Mouse (Mus musculus): ENCODE data around the gene Prkar1b. TPM values are rescaled to one million over a fixed set of nuclear protein-coding genes. Genes with fewer than 3 reads are reported as not detected.

Prkar1b gene
- polyA plus RNA-seq, 1 experiment from 2014 or later: 3.9 TPM

- Histone ChIP-seq H3K36me3 (no peaks in the 10 kb centered on the region), H3K4me1 (no peaks in the 10 kb centered on the region), H3K9ac (no peak overlapping the region), H3K9me3 (replicated peaks) (no peaks in the 10 kb centered on the region), H3K27me3 (replicated peaks) (no peaks in the 10 kb centered on the region), H3K27ac (no peak overlapping the region), H3K4me3 (no peak overlapping the region), H3K4me2 (no peak overlapping the region)
- ATAC-seq: no peak
- WGBS (ENCODE audit: insufficient replicate concordance): 52% methylated on average over 4 of the region's 4 CpGs
Measured at GRCm38 (mm10) chr5:139043546-139043945, 106.3 kb downstream of the Prkar1b start.

- Histone ChIP-seq H3K4me1 (no peaks in the 10 kb centered on the region), H3K27ac (no peak overlapping the region), H3K9ac (no peak overlapping the region), H3K36me3 (no peaks in the 10 kb centered on the region), H3K27me3 (replicated peaks) (no peaks in the 10 kb centered on the region), H3K4me3 (no peak overlapping the region), H3K9me3 (replicated peaks) (no peaks in the 10 kb centered on the region), H3K4me2 (no peak overlapping the region)
- WGBS (ENCODE audit: insufficient replicate concordance): 42% methylated on average over 12 of the region's 12 CpGs
- no peak for ATAC-seq
Measured at GRCm38 (mm10) chr5:139042299-139042698, 107.5 kb downstream of the Prkar1b start.

- Histone ChIP-seq H3K9me3 (replicated peaks) (no peaks in the 10 kb centered on the region), H3K4me2 (no peak overlapping the region), H3K4me3 (no peak overlapping the region), H3K36me3 (no peaks in the 10 kb centered on the region), H3K27ac (no peak overlapping the region), H3K4me1 (0 out of 2 replicates have a peak, but pooled peaks cover 4% of the 10 kb centered on the region), H3K9ac (no peak overlapping the region), H3K27me3 (replicated peaks) (no peaks in the 10 kb centered on the region)
- ATAC-seq: no peak
- WGBS (ENCODE audit: insufficient replicate concordance): 66% methylated on average over 2 of the region's 2 CpGs
Measured at GRCm38 (mm10) chr5:139035171-139035570, 114.6 kb downstream of the Prkar1b start.

- no peak for ATAC-seq
- 37% methylated on average over 6 of the region's 6 CpGs for WGBS (ENCODE audit: insufficient replicate concordance)
- Histone ChIP-seq H3K4me2 (no peak overlapping the region), H3K27ac (no peak overlapping the region), H3K36me3 (no peaks in the 10 kb centered on the region), H3K9ac (no peak overlapping the region), H3K9me3 (replicated peaks) (no peaks in the 10 kb centered on the region), H3K4me3 (no peak overlapping the region), H3K4me1 (0 out of 2 replicates have a peak, but pooled peaks cover 4% of the 10 kb centered on the region), H3K27me3 (replicated peaks) (no peaks in the 10 kb centered on the region)
Measured at GRCm38 (mm10) chr5:139034746-139035145, 115.1 kb downstream of the Prkar1b start.

- no peak for ATAC-seq
- Histone ChIP-seq H3K9me3 (replicated peaks) (no peaks in the 10 kb centered on the region), H3K4me3 (no peak overlapping the region), H3K36me3 (no peaks in the 10 kb centered on the region), H3K4me2 (no peak overlapping the region), H3K27ac (no peak overlapping the region), H3K9ac (no peak overlapping the region), H3K4me1 (0 out of 2 replicates have a peak, but pooled peaks cover 4% of the 10 kb centered on the region), H3K27me3 (replicated peaks) (no peaks in the 10 kb centered on the region)
- 55% methylated on average over 14 of the region's 14 CpGs for WGBS (ENCODE audit: insufficient replicate concordance)
Measured at GRCm38 (mm10) chr5:139033406-139034317, 116.1 kb downstream of the Prkar1b start.

GRCm38 (mm10) chr5:139027603-139028002, 122.2 kb downstream of the Prkar1b start:
- WGBS (ENCODE audit: insufficient replicate concordance): 66% methylated on average over 15 of the region's 15 CpGs
- Histone ChIP-seq H3K27me3 (replicated peaks) (no peaks in the 10 kb centered on the region), H3K36me3 (no peaks in the 10 kb centered on the region), H3K4me1 (peaks cover 4% of the 10 kb centered on the region; the same call in 1 of the 2 replicates), H3K27ac (no peak overlapping the region), H3K4me2 (no peak overlapping the region), H3K9ac (no peak overlapping the region), H3K4me3 (no peak overlapping the region), H3K9me3 (replicated peaks) (no peaks in the 10 kb centered on the region)
- no peak for ATAC-seq

- ATAC-seq: no peak
- H3K4me2 ChIP-seq: no peak overlapping the region
- WGBS (ENCODE audit: insufficient replicate concordance): 37% methylated on average over 12 of the region's 12 CpGs
Measured at GRCm38 (mm10) chr5:139024351-139025105, 125.3 kb downstream of the Prkar1b start.

GRCm38 (mm10) chr5:139020595-139020994, 129.2 kb downstream of the Prkar1b start:
- H3K4me3 ChIP-seq: no peak overlapping the region
- no peaks in the 10 kb centered on the region for H3K27me3 ChIP-seq (replicated peaks)
- no peaks in the 10 kb centered on the region for H3K9me3 ChIP-seq (replicated peaks)
- no peak overlapping the region for H3K9ac ChIP-seq
- peaks cover 19% of the 10 kb centered on the region; the same call in 1 of the 2 replicates for H3K4me1 ChIP-seq
- no peak overlapping the region for H3K4me2 ChIP-seq
- H3K36me3 ChIP-seq: no peaks in the 10 kb centered on the region
- 59% methylated on average over 6 of the region's 6 CpGs for WGBS (ENCODE audit: insufficient replicate concordance)
- no peak for ATAC-seq
- no peak overlapping the region for H3K27ac ChIP-seq

More at GRCm38 (mm10) chr5:139024351-139025105, 125.3 kb downstream of the Prkar1b start:
- no peak overlapping the region for H3K9ac ChIP-seq
- H3K4me3 ChIP-seq: no peak overlapping the region
- no peaks in the 10 kb centered on the region for H3K36me3 ChIP-seq
- peaks cover 5% of the 10 kb centered on the region; the same call in 1 of the 2 replicates for H3K4me1 ChIP-seq
- no peaks in the 10 kb centered on the region for H3K27me3 ChIP-seq (replicated peaks)
- H3K9me3 ChIP-seq (replicated peaks): no peaks in the 10 kb centered on the region
- H3K27ac ChIP-seq: no peak overlapping the region; the same call in 1 of the 2 replicates

- Histone ChIP-seq H3K9ac (no peak overlapping the region), H3K27ac (no peak overlapping the region), H3K27me3 (replicated peaks) (no peaks in the 10 kb centered on the region), H3K4me2 (no peak overlapping the region), H3K4me3 (no peak overlapping the region), H3K36me3 (no peaks in the 10 kb centered on the region), H3K4me1 (peaks cover 27% of the 10 kb centered on the region; the same call in 1 of the 2 replicates), H3K9me3 (replicated peaks) (no peaks in the 10 kb centered on the region)
- no peak for ATAC-seq
- WGBS (ENCODE audit: insufficient replicate concordance): 55% methylated on average over 15 of the region's 15 CpGs
Measured at GRCm38 (mm10) chr5:139017371-139018124, 132.3 kb downstream of the Prkar1b start.

- no peak overlapping the region for H3K4me3 ChIP-seq
- no peak overlapping the region for H3K27ac ChIP-seq
- WGBS (ENCODE audit: insufficient replicate concordance): 44% methylated on average over 3 of the region's 3 CpGs
- no peaks in the 10 kb centered on the region for H3K36me3 ChIP-seq
- ATAC-seq: peak; percentile 52; the same call in 1 of the 2 replicates
- H3K9ac ChIP-seq: no peak overlapping the region
- H3K27me3 ChIP-seq (replicated peaks): no peaks in the 10 kb centered on the region
- H3K9me3 ChIP-seq (replicated peaks): no peaks in the 10 kb centered on the region
- peaks cover 21% of the 10 kb centered on the region; the same call in 1 of the 2 replicates for H3K4me1 ChIP-seq
- no peak overlapping the region for H3K4me2 ChIP-seq
Measured at GRCm38 (mm10) chr5:139015097-139015496, 134.7 kb downstream of the Prkar1b start.

GRCm38 (mm10) chr5:139010649-139011048, 139.2 kb downstream of the Prkar1b start:
- no peak overlapping the region for H3K9ac ChIP-seq
- ATAC-seq: no peak
- peaks cover 11% of the 10 kb centered on the region; the same call in 1 of the 2 replicates for H3K27me3 ChIP-seq (replicated peaks)
- WGBS (ENCODE audit: insufficient replicate concordance): 57% methylated on average over 2 of the region's 2 CpGs
- H3K4me1 ChIP-seq: 0 out of 2 replicates have a peak, but pooled peaks cover 8% of the 10 kb centered on the region
- H3K9me3 ChIP-seq (replicated peaks): no peaks in the 10 kb centered on the region
- no peaks in the 10 kb centered on the region for H3K36me3 ChIP-seq
- H3K27ac ChIP-seq: no peak overlapping the region
- H3K4me3 ChIP-seq: no peak overlapping the region
- H3K4me2 ChIP-seq: no peak overlapping the region

All from liver, embryonic 12.5 days (tissue).